Mouse (Mus musculus): ENCODE results near the gene Cmtm4. TPM values are rescaled to one million over a fixed set of nuclear protein-coding genes. Genes with fewer than 3 reads are reported as not detected.

Cmtm4 gene
- polyA plus RNA-seq, 1 experiment from 2014 or later = 4.3 TPM

DNA sequence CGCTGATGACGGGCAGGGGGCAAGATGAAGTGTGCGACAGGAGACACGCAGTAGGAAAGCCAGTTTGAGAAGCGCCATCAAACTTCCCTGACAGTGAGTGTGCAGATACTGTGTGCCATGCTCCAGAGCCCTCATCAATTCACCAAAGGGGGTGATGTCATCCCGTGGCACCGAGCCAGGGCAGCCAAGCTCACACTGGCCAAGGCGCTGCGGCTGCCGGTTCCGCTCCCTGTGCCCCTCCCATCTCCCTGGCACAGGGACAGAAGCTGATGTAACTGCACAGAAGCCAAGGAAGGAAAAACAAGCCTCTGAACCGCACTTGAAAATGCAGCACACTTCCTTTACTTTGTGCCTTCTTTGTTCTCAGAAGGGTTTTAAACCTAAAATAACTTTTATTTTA is 40.4 kb upstream of the Cmtm4 start:
- Histone ChIP-seq H3K4me2 (ENCODE audit: low read depth, low read length) (no peak overlapping the region), H3K4me1 (ENCODE audit: control insufficient read depth, insufficient read depth, low read length) (peaks cover 8% of the 10 kb centered on the region), H3K4me3 (ENCODE audit: low read depth, low read length) (no peak overlapping the region), H3K36me3 (ENCODE audit: control insufficient read depth, insufficient read depth, low read length) (peaks cover 97% of the 10 kb centered on the region), H3K27me3 (replicated peaks; ENCODE audit: control insufficient read depth, insufficient read depth, low read length) (no peaks in the 10 kb centered on the region), H3K9ac (ENCODE audit: low read depth, low read length) (no peak overlapping the region), H3K9me3 (ENCODE audit: control insufficient read depth, low read length) (0 out of 2 replicates have a peak, but pooled peaks cover 3% of the 10 kb centered on the region), H3K27ac (replicated peaks; ENCODE audit: low read depth, low read length) (peak overlapping the region; percentile 73)
- peak; percentile 96 for ATAC-seq (ENCODE audit: low read depth)
- DNase-seq (ENCODE audit: low spot score) = peak; percentile 95
- 55% methylated on average over 12 of the region's 12 CpGs for WGBS

DNA sequence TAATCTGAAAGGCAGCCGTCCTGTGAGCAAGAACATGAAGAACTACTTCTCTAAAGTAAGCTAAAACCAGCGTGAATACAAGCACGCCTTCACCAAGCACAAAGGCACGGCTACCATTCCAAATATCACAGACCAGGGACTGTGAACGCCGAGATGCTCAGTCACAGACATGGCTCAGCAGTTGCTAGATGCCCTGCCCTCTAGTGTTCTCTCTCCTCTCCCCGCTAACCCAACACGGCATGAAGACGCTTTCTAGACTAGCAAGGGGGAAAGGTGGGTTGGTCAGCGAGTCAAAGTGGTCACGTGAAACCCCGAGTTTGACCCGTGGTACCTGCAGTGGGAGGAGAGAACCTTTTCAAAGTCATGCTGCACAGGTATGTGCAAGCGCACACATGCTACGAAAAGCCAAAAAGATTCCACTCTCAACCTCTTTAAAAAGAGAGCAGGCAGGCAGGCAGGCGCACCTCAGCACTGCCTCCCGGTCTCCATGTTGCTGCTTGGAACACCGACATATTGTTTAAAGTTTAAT is 39.3 kb upstream of the Cmtm4 start:
- no peaks in the 10 kb centered on the region for H3K27me3 ChIP-seq (replicated peaks; ENCODE audit: control insufficient read depth, insufficient read depth, low read length)
- DNase-seq (ENCODE audit: low spot score) (no peak), ATAC-seq (ENCODE audit: low read depth) (no peak)
- peaks cover 6% of the 10 kb centered on the region; the same call in 1 of the 2 replicates for H3K4me1 ChIP-seq (ENCODE audit: control insufficient read depth, insufficient read depth, low read length)
- H3K4me3 ChIP-seq (ENCODE audit: low read depth, low read length) = no peak overlapping the region
- no peak overlapping the region for H3K27ac ChIP-seq (replicated peaks; ENCODE audit: low read depth, low read length)
- WGBS = 87% methylated on average over 18 of the region's 18 CpGs
- no peak overlapping the region for H3K4me2 ChIP-seq (ENCODE audit: low read depth, low read length)
- H3K9me3 ChIP-seq (ENCODE audit: control insufficient read depth, low read length) = 0 out of 2 replicates have a peak, but pooled peaks cover 3% of the 10 kb centered on the region
- H3K36me3 ChIP-seq (ENCODE audit: control insufficient read depth, insufficient read depth, low read length) = peaks cover 98% of the 10 kb centered on the region
- H3K9ac ChIP-seq (ENCODE audit: low read depth, low read length) = no peak overlapping the region

DNA sequence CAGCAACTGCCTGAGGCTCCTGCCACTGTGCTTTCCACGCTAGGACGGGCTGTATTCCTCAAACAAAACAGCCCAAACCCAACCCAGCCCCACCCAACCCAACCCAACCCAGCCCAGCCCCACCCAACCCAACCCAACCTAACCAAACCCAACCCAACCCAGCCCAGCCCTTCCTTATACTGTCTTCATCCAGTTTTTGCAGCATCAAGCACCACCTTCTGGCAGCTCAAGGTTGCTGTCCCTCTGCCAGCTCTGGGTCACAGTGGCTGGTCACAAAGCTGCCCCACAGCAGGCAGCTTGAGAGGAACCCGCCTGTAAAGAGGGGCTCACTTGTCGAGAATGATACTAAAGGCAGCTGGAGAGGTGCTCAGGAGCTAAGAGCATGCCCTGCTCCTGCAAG is 38.7 kb upstream of the Cmtm4 start:
- Histone ChIP-seq H3K4me1 (ENCODE audit: control insufficient read depth, insufficient read depth, low read length) (peaks cover 6% of the 10 kb centered on the region; the same call in 1 of the 2 replicates), H3K27me3 (replicated peaks; ENCODE audit: control insufficient read depth, insufficient read depth, low read length) (no peaks in the 10 kb centered on the region), H3K9me3 (ENCODE audit: control insufficient read depth, low read length) (0 out of 2 replicates have a peak, but pooled peaks cover 3% of the 10 kb centered on the region), H3K4me2 (ENCODE audit: low read depth, low read length) (no peak overlapping the region), H3K36me3 (ENCODE audit: control insufficient read depth, insufficient read depth, low read length) (peaks cover 98% of the 10 kb centered on the region), H3K9ac (ENCODE audit: low read depth, low read length) (no peak overlapping the region), H3K4me3 (ENCODE audit: low read depth, low read length) (no peak overlapping the region), H3K27ac (replicated peaks; ENCODE audit: low read depth, low read length) (no peak overlapping the region)
- DNase-seq (ENCODE audit: low spot score) (no peak), ATAC-seq (ENCODE audit: low read depth) (no peak)
- WGBS = 87% methylated on average over 4 of the region's 4 CpGs

DNA sequence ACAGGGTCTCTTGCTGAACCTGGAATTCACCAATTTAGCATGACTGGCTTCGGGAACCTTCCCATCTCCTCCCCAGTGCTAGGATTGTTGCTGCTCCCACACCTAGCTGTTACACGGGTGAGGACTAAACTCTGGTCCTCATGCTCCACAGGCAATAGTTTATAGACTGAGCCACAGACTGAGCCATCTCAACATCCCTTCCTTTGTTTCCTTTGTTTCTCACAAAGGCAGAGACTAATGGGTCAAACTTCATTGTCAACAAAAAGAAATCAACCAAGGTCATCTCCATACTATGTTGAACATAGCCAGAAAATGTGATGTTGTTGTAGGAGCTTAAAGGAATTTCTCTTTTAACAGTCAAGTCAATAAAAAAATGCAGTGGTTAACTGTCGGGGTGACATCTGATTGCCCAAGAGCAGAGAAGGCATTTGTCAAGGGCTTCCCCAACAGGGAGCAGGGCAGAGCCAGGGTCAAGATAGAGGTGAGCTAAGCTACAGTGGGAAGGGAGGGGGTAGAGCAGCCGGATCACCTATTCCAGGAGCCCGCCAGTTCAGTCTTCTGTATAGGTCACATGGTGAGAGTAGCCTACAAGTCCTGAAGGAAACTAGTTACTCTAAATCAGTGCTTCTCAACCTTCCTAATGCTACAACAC is 37.7 kb upstream of the Cmtm4 start:
- H3K4me3 ChIP-seq (ENCODE audit: low read depth, low read length) = no peak overlapping the region
- H3K36me3 ChIP-seq (ENCODE audit: control insufficient read depth, insufficient read depth, low read length) = peaks cover 98% of the 10 kb centered on the region
- no peak overlapping the region for H3K9ac ChIP-seq (ENCODE audit: low read depth, low read length)
- H3K27me3 ChIP-seq (replicated peaks; ENCODE audit: control insufficient read depth, insufficient read depth, low read length) = no peaks in the 10 kb centered on the region
- DNase-seq (ENCODE audit: low spot score) (no peak), ATAC-seq (ENCODE audit: low read depth) (no peak)
- no peak overlapping the region for H3K27ac ChIP-seq (replicated peaks; ENCODE audit: low read depth, low read length)
- no peak overlapping the region for H3K4me2 ChIP-seq (ENCODE audit: low read depth, low read length)
- 0 out of 2 replicates have a peak, but pooled peaks cover 3% of the 10 kb centered on the region for H3K9me3 ChIP-seq (ENCODE audit: control insufficient read depth, low read length)
- WGBS = 94% methylated on average over 5 of the region's 5 CpGs
- H3K4me1 ChIP-seq (ENCODE audit: control insufficient read depth, insufficient read depth, low read length) = peaks cover 6% of the 10 kb centered on the region; the same call in 1 of the 2 replicates

DNA sequence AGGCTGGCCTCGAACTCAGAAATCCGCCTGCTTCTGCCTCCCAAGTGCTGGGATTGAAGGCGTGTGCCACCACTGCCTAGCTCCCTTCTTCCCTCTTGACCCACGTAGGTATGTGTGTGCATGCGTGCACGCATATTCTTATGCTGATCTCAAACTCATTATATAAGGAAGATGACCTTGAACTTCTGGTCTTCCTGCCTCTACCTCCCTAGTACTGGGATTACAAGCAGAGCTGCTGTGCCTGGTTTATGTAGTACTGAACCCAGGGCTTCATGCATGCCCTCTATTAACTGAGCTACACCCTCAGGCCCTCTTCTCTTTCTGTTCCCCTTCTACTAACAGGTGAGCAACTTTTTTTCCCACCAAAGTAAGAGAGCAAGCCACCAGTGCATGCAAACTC is 37.0 kb upstream of the Cmtm4 start:
- WGBS = 97% methylated on average over 6 of the region's 6 CpGs

DNA sequence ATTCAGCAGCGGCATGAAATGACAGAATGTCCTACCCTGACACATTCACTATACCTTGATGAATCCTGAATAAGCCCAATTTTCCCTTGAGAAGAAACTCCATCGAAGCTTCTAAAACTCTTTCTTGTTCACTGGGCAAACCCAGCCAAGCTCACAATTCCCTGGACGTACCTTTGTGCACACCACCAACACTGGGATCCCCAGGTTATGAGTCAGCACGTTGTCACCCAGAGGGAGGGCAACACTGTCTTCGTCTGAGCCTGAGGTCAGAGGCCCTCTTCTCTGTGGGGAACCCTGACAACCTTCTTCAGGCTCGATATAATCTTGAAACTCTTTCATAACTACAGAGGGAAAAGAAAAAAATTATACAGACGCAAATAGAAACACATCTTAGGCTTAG is 34.6 kb upstream of the Cmtm4 start:
- Histone ChIP-seq H3K9me3 (ENCODE audit: control insufficient read depth, low read length) (0 out of 2 replicates have a peak, but pooled peaks cover 3% of the 10 kb centered on the region), H3K4me1 (ENCODE audit: control insufficient read depth, insufficient read depth, low read length) (no peaks in the 10 kb centered on the region), H3K4me2 (ENCODE audit: low read depth, low read length) (no peak overlapping the region), H3K9ac (ENCODE audit: low read depth, low read length) (no peak overlapping the region), H3K27me3 (replicated peaks; ENCODE audit: control insufficient read depth, insufficient read depth, low read length) (no peaks in the 10 kb centered on the region), H3K27ac (replicated peaks; ENCODE audit: low read depth, low read length) (no peak overlapping the region), H3K36me3 (ENCODE audit: control insufficient read depth, insufficient read depth, low read length) (peaks cover 99% of the 10 kb centered on the region), H3K4me3 (ENCODE audit: low read depth, low read length) (no peak overlapping the region)
- DNase-seq (ENCODE audit: low spot score) (no peak), ATAC-seq (ENCODE audit: low read depth) (no peak)
- WGBS = 87% methylated on average over 7 of the region's 7 CpGs

More for the DNA sequence above, 37.0 kb upstream of the Cmtm4 start:
- Histone ChIP-seq H3K4me2 (ENCODE audit: low read depth, low read length) (no peak overlapping the region), H3K4me3 (ENCODE audit: low read depth, low read length) (no peak overlapping the region), H3K4me1 (ENCODE audit: control insufficient read depth, insufficient read depth, low read length) (peaks cover 6% of the 10 kb centered on the region; the same call in 1 of the 2 replicates), H3K9me3 (ENCODE audit: control insufficient read depth, low read length) (0 out of 2 replicates have a peak, but pooled peaks cover 3% of the 10 kb centered on the region), H3K9ac (ENCODE audit: low read depth, low read length) (no peak overlapping the region), H3K27ac (replicated peaks; ENCODE audit: low read depth, low read length) (no peak overlapping the region), H3K36me3 (ENCODE audit: control insufficient read depth, insufficient read depth, low read length) (peaks cover 99% of the 10 kb centered on the region), H3K27me3 (replicated peaks; ENCODE audit: control insufficient read depth, insufficient read depth, low read length) (no peaks in the 10 kb centered on the region)
- ATAC-seq (ENCODE audit: low read depth) = no peak
- no peak for DNase-seq (ENCODE audit: low spot score)

DNA sequence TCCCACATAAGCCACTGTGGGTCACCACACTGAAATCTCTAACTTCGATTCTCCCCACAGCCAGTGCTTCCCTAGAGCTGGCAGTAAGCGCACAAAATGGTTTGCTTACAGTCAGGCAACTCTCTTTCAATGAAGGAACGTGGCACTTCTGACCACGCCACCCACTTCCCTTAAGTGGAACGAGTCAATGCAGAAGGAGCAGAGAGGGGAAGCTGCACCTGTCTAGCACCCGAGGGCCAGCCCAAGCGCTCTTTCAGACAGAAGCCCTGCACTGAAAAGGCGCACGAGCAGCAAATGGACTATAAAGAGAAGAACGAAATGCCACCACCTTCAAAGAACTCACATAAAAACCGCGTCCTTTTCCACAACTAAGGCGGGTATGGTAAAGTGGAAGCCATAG is 32.1 kb upstream of the Cmtm4 start:
- H3K4me1 ChIP-seq (ENCODE audit: control insufficient read depth, insufficient read depth, low read length) = no peaks in the 10 kb centered on the region
- H3K27ac ChIP-seq (replicated peaks; ENCODE audit: low read depth, low read length) = no peak overlapping the region
- 0 out of 2 replicates have a peak, but pooled peaks cover 3% of the 10 kb centered on the region for H3K9me3 ChIP-seq (ENCODE audit: control insufficient read depth, low read length)
- no peak overlapping the region for H3K9ac ChIP-seq (ENCODE audit: low read depth, low read length)
- no peaks in the 10 kb centered on the region for H3K27me3 ChIP-seq (replicated peaks; ENCODE audit: control insufficient read depth, insufficient read depth, low read length)
- ATAC-seq (ENCODE audit: low read depth) (no peak), DNase-seq (ENCODE audit: low spot score) (no peak)
- 95% methylated on average over 13 of the region's 13 CpGs for WGBS
- peaks cover 100% of the 10 kb centered on the region for H3K36me3 ChIP-seq (ENCODE audit: control insufficient read depth, insufficient read depth, low read length)
- no peak overlapping the region for H3K4me2 ChIP-seq (ENCODE audit: low read depth, low read length)
- H3K4me3 ChIP-seq (ENCODE audit: low read depth, low read length) = no peak overlapping the region

DNA sequence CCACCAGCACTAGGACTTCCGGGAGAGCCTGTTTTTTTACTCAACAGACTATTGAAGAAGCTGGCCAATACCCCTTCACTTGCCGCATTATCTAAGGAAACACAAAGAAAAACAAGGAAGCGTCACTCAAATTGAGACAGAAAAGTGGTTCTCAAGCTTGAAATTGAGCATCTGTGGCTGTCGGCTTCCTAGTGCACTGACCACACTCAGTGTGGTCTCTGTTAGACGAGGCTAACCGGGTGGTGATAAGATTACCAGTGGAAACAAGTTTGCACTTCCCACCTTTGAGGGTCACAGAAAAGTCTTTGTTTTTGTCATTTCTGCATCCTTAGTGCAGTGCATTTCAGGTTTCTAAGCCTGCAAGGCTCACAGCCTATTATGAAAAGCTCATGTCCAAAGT is 26.7 kb upstream of the Cmtm4 start:
- Histone ChIP-seq H3K27me3 (replicated peaks; ENCODE audit: control insufficient read depth, insufficient read depth, low read length) (no peaks in the 10 kb centered on the region), H3K4me1 (ENCODE audit: control insufficient read depth, insufficient read depth, low read length) (no peaks in the 10 kb centered on the region), H3K9me3 (ENCODE audit: control insufficient read depth, low read length) (no peaks in the 10 kb centered on the region), H3K4me2 (ENCODE audit: low read depth, low read length) (no peak overlapping the region), H3K9ac (ENCODE audit: low read depth, low read length) (no peak overlapping the region), H3K36me3 (ENCODE audit: control insufficient read depth, insufficient read depth, low read length) (peaks cover 100% of the 10 kb centered on the region), H3K4me3 (ENCODE audit: low read depth, low read length) (no peak overlapping the region), H3K27ac (replicated peaks; ENCODE audit: low read depth, low read length) (no peak overlapping the region)
- WGBS = 83% methylated on average over 6 of the region's 6 CpGs
- ATAC-seq (ENCODE audit: low read depth) (no peak), DNase-seq (ENCODE audit: low spot score) (no peak)

DNA sequence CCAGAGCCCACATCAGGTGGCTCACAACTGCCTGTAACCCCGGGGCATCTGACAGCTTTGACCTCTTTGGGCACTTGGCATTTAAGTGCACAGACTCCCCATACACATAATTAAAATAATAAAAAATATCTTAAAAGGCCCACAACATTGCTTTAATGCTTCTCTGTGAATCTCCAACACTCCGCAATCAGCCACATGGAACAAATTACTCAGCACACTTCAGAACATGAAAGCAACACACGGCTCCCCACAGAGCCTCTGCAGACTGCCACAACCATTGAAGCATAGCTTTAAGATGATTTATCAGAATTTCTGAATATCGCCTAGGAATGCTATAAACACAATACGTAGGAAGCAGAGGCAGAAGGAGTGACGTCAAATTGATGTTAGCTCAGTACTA is 20.4 kb upstream of the Cmtm4 start:
- H3K4me2 ChIP-seq (ENCODE audit: low read depth, low read length) = no peak overlapping the region
- no peaks in the 10 kb centered on the region for H3K9me3 ChIP-seq (ENCODE audit: control insufficient read depth, low read length)
- no peak overlapping the region for H3K9ac ChIP-seq (ENCODE audit: low read depth, low read length)
- DNase-seq (ENCODE audit: low spot score) (no peak), ATAC-seq (ENCODE audit: low read depth) (no peak)
- no peaks in the 10 kb centered on the region for H3K4me1 ChIP-seq (ENCODE audit: control insufficient read depth, insufficient read depth, low read length)
- H3K36me3 ChIP-seq (ENCODE audit: control insufficient read depth, insufficient read depth, low read length) = peaks cover 41% of the 10 kb centered on the region
- no peak overlapping the region for H3K27ac ChIP-seq (replicated peaks; ENCODE audit: low read depth, low read length)
- no peak overlapping the region for H3K4me3 ChIP-seq (ENCODE audit: low read depth, low read length)
- H3K27me3 ChIP-seq (replicated peaks; ENCODE audit: control insufficient read depth, insufficient read depth, low read length) = no peaks in the 10 kb centered on the region
- 63% methylated on average over 6 of the region's 6 CpGs for WGBS

Measured in embryonic facial prominence, embryonic 14.5 days (tissue).